Mouse (Mus musculus): ENCODE results near the gene Ash1l.
A peak's percentile ranks its signal among the peaks of the same experiment; 100 is the strongest.

Ash1l gene

GRCm38 (mm10) chr3:89092509-89093090 lies 142.2 kb downstream of the Ash1l start:
- DNase-seq, result no peak

- peak; percentile 64 for DNase-seq
Measured at GRCm38 (mm10) chr3:89093175-89093574, 142.8 kb downstream of the Ash1l start, which contains the start of gene Rusc1. Gene Rusc1 (minus strand): TSS chr3:89093311.

- no peak for DNase-seq
Measured at GRCm38 (mm10) chr3:89094021-89094420, 143.6 kb downstream of the Ash1l start.

GRCm38 (mm10) chr3:89100811-89101210 lies 150.4 kb downstream of the Ash1l start, which contains the start of gene Gm43738:
Gene Gm43738 (minus strand): TSS chr3:89101099.
- peak; percentile 35 for DNase-seq

GRCm38 (mm10) chr3:89101459-89101811 lies 151.0 kb downstream of the Ash1l start:
- DNase-seq, result no peak

- DNase-seq, result peak; percentile 96
Measured at GRCm38 (mm10) chr3:89101812-89102494, 151.5 kb downstream of the Ash1l start, which contains the start of gene Fdps. Gene Fdps (minus strand): TSS chr3:89101959.

- DNase-seq, result no peak
Measured at GRCm38 (mm10) chr3:89102495-89103290, 152.3 kb downstream of the Ash1l start.

- no peak for DNase-seq
Measured at GRCm38 (mm10) chr3:89103291-89103595, 152.8 kb downstream of the Ash1l start.

- no peak for DNase-seq
Measured at GRCm38 (mm10) chr3:89106881-89107280, 156.5 kb downstream of the Ash1l start.

- DNase-seq, result no peak
Measured at GRCm38 (mm10) chr3:89107545-89107944, 157.1 kb downstream of the Ash1l start.

- DNase-seq, result no peak
Measured at GRCm38 (mm10) chr3:89108146-89108545, 157.7 kb downstream of the Ash1l start.

GRCm38 (mm10) chr3:89113058-89113457 lies 162.6 kb downstream of the Ash1l start:
- DNase-seq, result no peak

- DNase-seq, result peak; percentile 53
Measured at GRCm38 (mm10) chr3:89115522-89115921, 165.1 kb downstream of the Ash1l start.

- DNase-seq, result no peak
Measured at GRCm38 (mm10) chr3:89123313-89123712, 172.9 kb downstream of the Ash1l start.

GRCm38 (mm10) chr3:89124241-89124640 lies 173.8 kb downstream of the Ash1l start:
- DNase-seq, result no peak

GRCm38 (mm10) chr3:89125981-89126380 lies 175.6 kb downstream of the Ash1l start:
- DNase-seq, result no peak

Measured in thymus, postnatal 14 days (tissue).